Mouse (Mus musculus): ENCODE results near the gene Fcrls.

- TF ChIP-seq TAL1 (IDR thresholded peaks at IDR 0.05; ENCODE audit: low read length) (no peak), GATA1 (IDR thresholded peaks at IDR 0.05; ENCODE audit: low read length) (no peak)
Measured at GRCm38 (mm10) chr3:87243654-87244053, 19.9 kb downstream of the Fcrls start.

All from erythroblast, embryonic 14.5 days (primary cell).